Mouse (Mus musculus) heart, embryonic 15.5 days (tissue): ENCODE measurements around the gene Abi1. TPM values are rescaled to one million over a fixed set of nuclear protein-coding genes. Genes with fewer than 3 reads are reported as not detected.

ENCODE experiments used
- ATAC-seq: fragments of 200-750 bp; cut with Nextera tagmentation; replicated peaks from 2 replicates; pipeline ENCODE4 v1.8.0; 2017; ENCODE audit warnings: low read depth, moderate TSS enrichment; ENCODE audit not compliant: insufficient number of reproducible peaks, insufficient read depth, low FRiP score
- H3K27ac ChIP-seq: fragments of 300-500 bp; sonication (generic); 2 replicates; pipeline ENCODE4 v1.5.1; 2015; ENCODE audit warnings: mild to moderate bottlenecking, inconsistent platforms
- H3K27me3 ChIP-seq: fragments of 300-500 bp; sonication (generic); 2 replicates; pipeline ENCODE4 v1.6.1; 2015; ENCODE audit warnings: inconsistent platforms
- H3K36me3 ChIP-seq: fragments of 300-500 bp; sonication (generic); 2 replicates; pipeline ENCODE4 v1.6.1; 2015; ENCODE audit warnings: mild to moderate bottlenecking, inconsistent platforms
- H3K4me1 ChIP-seq: fragments of 300-500 bp; sonication (generic); replicated peaks from 2 replicates; pipeline ENCODE4 v1.6.1; 2015; ENCODE audit warnings: inconsistent platforms
- H3K4me2 ChIP-seq: fragments of 300-500 bp; sonication (generic); 2 replicates; pipeline ENCODE4 v1.6.1; 2015; ENCODE audit warnings: inconsistent platforms, mild to moderate bottlenecking, moderate library complexity
- H3K4me3 ChIP-seq: fragments of 300-500 bp; sonication (generic); 2 replicates; pipeline ENCODE4 v1.5.1; 2015; ENCODE audit warnings: mild to moderate bottlenecking, inconsistent platforms
- H3K9ac ChIP-seq: fragments of 300-500 bp; sonication (generic); 2 replicates; pipeline ENCODE4 v1.6.1; 2015; ENCODE audit warnings: mild to moderate bottlenecking, inconsistent platforms
- H3K9me3 ChIP-seq: fragments of 300-500 bp; sonication (generic); replicated peaks from 2 replicates; pipeline ENCODE4 v1.6.1; 2016; ENCODE audit warnings: inconsistent platforms
- WGBS: fragments of 180-500 bp; shearing (Covaris S2); methylation state at CpG from one replicate; pipeline ENCODE4 v1.1.7; 2015; ENCODE audit warnings: mixed read lengths; 5-methylcytosine and 5-hydroxymethylcytosine counted together
- polyA plus RNA-seq: library from polyadenylated mRNA; unstranded; fragments of >200 nt; fragmentation: Nextera tagmentation; extraction: Ambion mirVana; gene quantifications from 2 replicates; pipeline ENCODE4 v1.2.1, GENCODE M21; 2015

Gene Abi1
- polyA plus RNA-seq, 1 experiment from 2014 or later: 25.2 TPM

DNA sequence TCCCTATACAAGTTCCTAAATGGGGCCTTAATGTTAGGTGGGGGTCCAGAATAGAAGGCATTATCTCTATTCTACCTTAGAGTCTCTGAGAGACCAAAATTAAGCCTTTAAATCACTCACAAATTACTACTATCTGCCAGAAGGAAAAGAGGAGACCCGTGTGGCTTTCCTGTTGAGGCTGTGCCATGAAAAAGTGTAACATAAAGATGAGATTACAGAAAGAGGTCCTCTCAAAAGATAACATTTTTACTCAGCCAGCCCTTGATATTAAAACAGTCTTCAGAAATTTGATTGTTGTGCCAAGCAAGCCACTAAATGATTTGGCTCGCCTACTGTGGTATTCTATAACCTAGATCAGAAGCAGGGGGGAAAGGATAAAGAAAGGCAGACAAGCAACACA is 32.9 kb downstream of the Abi1 start:
- WGBS: 53% methylated on average over 2 of the region's 2 CpGs

DNA sequence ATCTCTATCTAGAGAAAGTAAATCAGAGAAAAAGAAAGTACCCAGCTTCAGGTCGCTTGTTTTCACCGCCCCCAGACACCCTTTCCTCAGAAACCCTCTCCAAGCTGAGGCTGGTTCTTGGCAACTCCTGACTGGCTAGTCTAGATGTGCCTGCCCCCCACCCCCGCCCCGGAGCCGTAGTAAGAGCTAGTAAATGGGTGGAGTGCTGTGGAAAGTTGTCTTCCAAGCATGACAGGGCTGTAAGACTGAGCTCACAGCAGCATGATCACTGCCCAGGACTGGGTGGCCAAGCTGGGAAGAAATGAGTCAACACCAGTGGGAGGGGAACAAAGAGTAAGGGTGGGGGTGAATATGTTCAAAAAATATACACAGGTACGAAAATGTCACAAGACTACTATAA is 33.8 kb downstream of the Abi1 start:
- H3K9me3 ChIP-seq: no peaks in the 10 kb centered on the region
- no peak for ATAC-seq
- no peak overlapping the region for H3K4me2 ChIP-seq
- H3K4me1 ChIP-seq: peaks cover 8% of the 10 kb centered on the region; the same call in 1 of the 2 replicates
- H3K36me3 ChIP-seq: no peaks in the 10 kb centered on the region
- no peak overlapping the region for H3K4me3 ChIP-seq
- no peak overlapping the region for H3K27ac ChIP-seq
- no peaks in the 10 kb centered on the region for H3K27me3 ChIP-seq
- H3K9ac ChIP-seq: no peak overlapping the region
- WGBS: 52% methylated on average over 6 of the region's 6 CpGs

More for the DNA sequence above, 32.9 kb downstream of the Abi1 start:
- Histone ChIP-seq H3K4me1 (peaks cover 8% of the 10 kb centered on the region; the same call in 1 of the 2 replicates), H3K4me2 (no peak overlapping the region), H3K27me3 (no peaks in the 10 kb centered on the region), H3K36me3 (no peaks in the 10 kb centered on the region), H3K9ac (no peak overlapping the region), H3K27ac (no peak overlapping the region), H3K4me3 (no peak overlapping the region), H3K9me3 (no peaks in the 10 kb centered on the region)
- no peak for ATAC-seq

DNA sequence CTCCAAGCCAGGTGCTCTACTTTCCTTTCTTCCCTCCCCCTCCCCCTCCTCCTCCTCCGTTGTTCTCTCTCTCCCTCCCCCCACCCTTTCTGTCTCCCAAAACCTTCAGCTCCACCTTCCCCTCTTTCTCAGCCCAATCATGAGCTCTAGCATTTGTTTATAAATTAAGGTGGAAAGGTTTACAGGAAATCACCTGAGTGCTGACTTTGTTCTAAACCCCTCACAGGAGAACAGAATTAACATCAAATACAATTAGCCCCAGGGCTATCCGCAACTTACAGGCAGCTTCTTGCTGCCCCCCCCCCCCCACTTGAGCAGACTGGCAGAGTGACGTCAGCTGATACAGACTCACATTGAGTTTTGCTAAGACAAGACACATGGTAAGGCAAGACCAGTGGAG is 37.4 kb downstream of the Abi1 start:
- Histone ChIP-seq H3K4me1 (peaks cover 16% of the 10 kb centered on the region), H3K9me3 (no peaks in the 10 kb centered on the region), H3K36me3 (no peaks in the 10 kb centered on the region), H3K27ac (no peak overlapping the region), H3K4me2 (no peak overlapping the region), H3K9ac (no peak overlapping the region), H3K27me3 (no peaks in the 10 kb centered on the region), H3K4me3 (no peak overlapping the region)
- WGBS: 62% methylated on average over 3 of the region's 3 CpGs
- ATAC-seq: no peak; the same call in 1 of the 2 replicates

DNA sequence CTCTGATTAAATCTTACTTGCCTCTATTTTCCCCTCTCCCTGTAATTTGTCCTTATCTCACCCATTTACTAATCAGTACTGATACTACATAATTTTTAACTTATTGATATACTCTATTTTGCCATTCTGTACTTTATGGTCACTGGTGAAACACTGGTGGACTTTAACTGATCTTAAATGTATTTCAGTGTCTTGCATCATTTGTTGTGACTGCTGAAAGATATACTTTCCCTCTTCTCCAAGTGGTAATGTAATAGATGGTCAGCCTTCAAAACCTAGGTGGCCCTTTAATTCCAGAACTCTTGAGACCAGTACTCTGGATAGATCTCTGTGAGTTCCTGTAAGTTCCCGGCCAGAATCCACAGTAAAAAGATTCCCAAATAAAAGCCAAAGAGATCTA is 40.4 kb downstream of the Abi1 start:
- Histone ChIP-seq H3K4me1 (peaks cover 23% of the 10 kb centered on the region), H3K9ac (no peak overlapping the region), H3K36me3 (no peaks in the 10 kb centered on the region), H3K4me3 (no peak overlapping the region), H3K9me3 (no peaks in the 10 kb centered on the region), H3K27me3 (no peaks in the 10 kb centered on the region), H3K4me2 (no peak overlapping the region), H3K27ac (no peak overlapping the region)
- ATAC-seq: no peak
- 62% methylated on average over 1 of the region's 1 CpGs for WGBS

DNA sequence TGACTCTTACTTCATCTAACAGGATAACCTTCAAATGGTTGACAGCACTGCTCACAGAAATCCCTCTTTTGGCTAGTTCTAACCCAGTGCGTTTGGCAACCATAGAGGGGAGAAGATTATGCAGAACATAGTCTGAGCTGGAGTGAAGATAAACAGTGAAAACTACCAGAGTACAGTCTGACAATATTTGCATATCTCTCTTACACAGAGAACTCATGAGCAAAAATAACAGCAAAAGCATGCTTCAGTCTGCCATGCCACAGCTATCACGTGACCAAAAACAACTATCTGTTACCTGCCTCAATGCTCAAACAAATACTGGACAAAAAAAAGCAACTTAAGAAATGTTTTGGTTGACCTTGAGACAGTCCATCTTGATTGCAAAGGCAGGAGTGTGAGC is 41.2 kb downstream of the Abi1 start:
- H3K27me3 ChIP-seq: no peaks in the 10 kb centered on the region
- no peak overlapping the region for H3K4me2 ChIP-seq
- peak overlapping the region; percentile 67 for H3K27ac ChIP-seq
- H3K36me3 ChIP-seq: peaks cover 4% of the 10 kb centered on the region; the same call in 1 of the 2 replicates
- 0 out of 2 replicates have a peak, but pooled peaks have one; percentile 27 for ATAC-seq
- 25% methylated on average over 2 of the region's 2 CpGs for WGBS
- H3K4me3 ChIP-seq: no peak overlapping the region
- peaks cover 23% of the 10 kb centered on the region for H3K4me1 ChIP-seq
- no peaks in the 10 kb centered on the region for H3K9me3 ChIP-seq
- no peak overlapping the region for H3K9ac ChIP-seq

DNA sequence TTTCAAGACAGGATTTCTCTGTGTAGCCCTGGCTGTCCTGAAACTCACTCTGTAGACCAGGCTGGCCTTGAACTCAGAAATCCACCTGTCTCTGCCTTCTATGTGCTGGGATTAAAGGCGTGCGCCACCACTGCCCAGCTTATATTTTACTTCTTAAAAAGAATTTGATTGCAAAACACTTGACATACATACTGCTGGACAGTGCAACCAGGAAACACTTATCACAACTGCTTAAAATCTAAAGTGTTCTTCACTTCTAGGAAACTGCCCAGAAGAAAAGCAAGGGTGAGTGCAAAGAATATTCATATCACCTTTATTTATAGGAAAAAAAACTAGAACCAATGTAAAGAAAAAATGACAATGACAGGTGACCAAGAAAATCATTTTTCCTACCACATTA is 42.0 kb downstream of the Abi1 start:
- H3K27me3 ChIP-seq: no peaks in the 10 kb centered on the region
- peaks cover 7% of the 10 kb centered on the region; the same call in 1 of the 2 replicates for H3K36me3 ChIP-seq
- H3K27ac ChIP-seq: no peak overlapping the region
- peaks cover 21% of the 10 kb centered on the region for H3K4me1 ChIP-seq
- no peak for ATAC-seq
- WGBS: 81% methylated on average over 2 of the region's 2 CpGs
- H3K4me3 ChIP-seq: no peak overlapping the region
- H3K9ac ChIP-seq: no peak overlapping the region
- no peak overlapping the region for H3K4me2 ChIP-seq
- no peaks in the 10 kb centered on the region for H3K9me3 ChIP-seq

DNA sequence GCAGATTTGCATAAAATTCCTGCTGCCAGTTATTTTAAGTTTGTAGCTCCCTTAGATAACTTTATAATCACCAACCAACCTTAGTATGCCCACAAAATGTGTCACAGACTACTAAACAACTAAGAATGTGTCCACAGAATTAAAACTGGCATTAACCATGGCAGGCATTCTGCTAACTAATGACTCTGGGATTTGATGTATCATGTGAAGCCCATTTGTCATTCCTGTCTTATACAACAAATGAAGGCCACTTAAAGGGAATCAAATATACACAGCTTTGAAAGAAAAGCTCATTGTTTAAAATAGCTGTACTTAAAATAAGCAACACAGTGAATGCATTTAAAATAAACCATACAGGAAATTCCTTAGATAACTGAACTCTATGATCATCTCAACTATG is 44.0 kb downstream of the Abi1 start:
- Histone ChIP-seq H3K27ac (no peak overlapping the region), H3K4me3 (no peak overlapping the region), H3K9ac (no peak overlapping the region), H3K27me3 (no peaks in the 10 kb centered on the region), H3K36me3 (peaks cover 7% of the 10 kb centered on the region; the same call in 1 of the 2 replicates), H3K4me1 (peaks cover 21% of the 10 kb centered on the region), H3K4me2 (no peak overlapping the region), H3K9me3 (no peaks in the 10 kb centered on the region)
- ATAC-seq: no peak

DNA sequence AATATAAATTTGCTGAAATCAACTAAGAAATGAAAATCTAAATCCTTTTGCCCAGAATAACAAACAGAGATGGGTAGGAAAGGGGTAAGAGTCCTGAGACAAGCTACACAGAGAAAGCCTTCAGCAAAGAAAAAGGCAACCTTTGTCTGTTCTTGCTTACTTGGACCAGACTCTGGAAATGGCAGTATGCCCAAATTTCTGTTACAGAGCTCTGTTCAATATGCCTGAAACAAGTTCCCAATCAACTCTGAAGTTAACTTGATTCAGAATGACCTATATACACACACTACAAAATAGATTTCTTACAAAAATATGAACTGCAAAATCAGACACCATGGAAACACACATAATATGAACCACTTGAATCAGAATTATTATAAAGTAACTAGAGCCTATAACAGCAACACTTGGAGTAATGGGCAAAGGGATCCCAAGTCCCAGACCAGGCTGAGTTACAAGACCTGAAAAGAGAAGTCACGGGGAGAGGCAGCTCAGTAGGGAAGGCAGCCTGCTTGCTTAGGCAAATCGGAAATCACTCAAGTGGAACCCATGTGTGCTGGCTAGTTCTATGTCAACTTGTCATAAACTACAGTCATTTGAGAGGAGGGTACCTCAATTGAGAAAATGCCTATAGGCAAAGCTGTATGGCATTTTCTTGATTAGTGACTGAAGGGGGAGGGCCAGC is 53.9 kb downstream of the Abi1 start:
- no peaks in the 10 kb centered on the region for H3K4me1 ChIP-seq
- no peak overlapping the region for H3K4me3 ChIP-seq
- 67% methylated on average over 2 of the region's 2 CpGs for WGBS
- no peaks in the 10 kb centered on the region for H3K27me3 ChIP-seq
- ATAC-seq: no peak
- H3K4me2 ChIP-seq: no peak overlapping the region
- H3K36me3 ChIP-seq: no peaks in the 10 kb centered on the region
- no peaks in the 10 kb centered on the region for H3K9me3 ChIP-seq
- no peak overlapping the region for H3K9ac ChIP-seq
- H3K27ac ChIP-seq: 0 out of 2 replicates have a peak overlapping the region, but pooled peaks have one; percentile 28

DNA sequence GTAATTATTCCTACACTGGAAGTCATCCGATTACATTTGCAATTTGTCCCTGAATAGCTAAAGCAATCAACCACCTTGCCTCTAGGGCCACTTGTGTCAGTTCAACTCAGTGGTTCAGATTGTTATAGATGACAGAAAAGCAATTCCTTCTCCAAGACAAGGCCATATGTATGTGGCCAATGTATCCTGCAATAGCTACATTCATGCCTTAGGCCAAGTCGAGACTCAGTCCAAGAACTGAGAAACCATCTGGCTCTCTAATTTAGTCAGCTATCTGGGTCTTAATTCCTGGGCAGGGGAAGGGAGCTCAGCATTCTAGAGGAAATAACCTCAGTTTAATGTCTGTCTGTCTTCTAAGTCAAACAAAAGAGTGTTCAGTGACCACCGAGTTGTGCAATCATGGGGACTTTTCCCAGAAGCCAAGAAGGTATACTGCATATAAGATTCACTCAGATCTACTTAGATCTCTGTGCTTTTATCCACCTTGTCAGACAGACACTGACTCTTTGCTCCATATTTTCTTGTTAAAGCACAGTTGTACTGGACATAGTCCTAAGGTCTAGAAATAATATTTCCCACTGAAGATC is 62.6 kb downstream of the Abi1 start:
- H3K4me2 ChIP-seq: no peak overlapping the region
- H3K36me3 ChIP-seq: no peaks in the 10 kb centered on the region
- WGBS: 70% methylated on average over 3 of the region's 3 CpGs
- H3K9ac ChIP-seq: no peak overlapping the region
- H3K4me3 ChIP-seq: no peak overlapping the region
- H3K27me3 ChIP-seq: no peaks in the 10 kb centered on the region
- H3K27ac ChIP-seq: no peak overlapping the region
- no peak for ATAC-seq
- no peaks in the 10 kb centered on the region for H3K9me3 ChIP-seq
- no peaks in the 10 kb centered on the region for H3K4me1 ChIP-seq

DNA sequence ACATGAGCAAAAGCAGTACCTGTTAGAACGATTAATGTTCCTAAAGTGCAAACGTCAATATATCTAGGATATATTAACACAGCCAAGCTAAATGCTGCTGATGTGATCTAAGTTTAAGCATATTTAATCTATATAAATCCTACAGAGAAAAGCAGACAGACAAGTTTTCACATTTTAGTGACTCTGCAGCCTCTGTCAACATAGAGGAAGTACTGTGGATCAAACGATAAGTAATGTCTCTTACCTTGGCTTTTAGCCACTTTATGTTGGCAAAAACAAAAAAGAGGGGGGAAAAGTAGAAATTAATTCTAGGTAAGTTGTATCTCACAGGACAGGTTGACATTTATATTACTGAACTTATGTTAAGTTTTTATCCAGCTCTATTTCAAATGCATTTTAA is 77.1 kb downstream of the Abi1 start:
- Histone ChIP-seq H3K9me3 (no peaks in the 10 kb centered on the region), H3K27ac (no peak overlapping the region), H3K4me3 (no peak overlapping the region), H3K9ac (no peak overlapping the region), H3K4me2 (no peak overlapping the region), H3K36me3 (no peaks in the 10 kb centered on the region; the same call in 1 of the 2 replicates), H3K27me3 (no peaks in the 10 kb centered on the region), H3K4me1 (no peaks in the 10 kb centered on the region)
- no peak for ATAC-seq
- WGBS: 81% methylated on average over 3 of the region's 3 CpGs

DNA sequence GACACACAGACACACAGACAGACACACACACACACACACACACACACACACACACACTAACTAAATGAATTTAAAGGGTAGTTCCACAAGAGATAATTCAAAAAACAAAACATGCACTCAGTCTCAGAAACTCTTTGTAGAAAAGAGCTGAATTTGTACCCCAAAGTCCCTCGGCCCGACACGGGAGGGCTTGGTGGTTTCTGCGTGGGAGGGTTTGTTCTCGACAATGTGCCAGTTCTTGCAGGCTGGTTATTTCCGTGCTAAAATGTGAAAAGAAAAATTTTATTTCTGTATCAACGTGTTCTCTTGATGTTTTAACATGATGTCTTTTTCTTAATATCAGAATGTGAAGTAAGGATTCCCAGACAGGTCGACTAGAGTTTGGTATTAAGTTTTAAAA is 77.8 kb downstream of the Abi1 start:
- no peak overlapping the region for H3K27ac ChIP-seq
- no peaks in the 10 kb centered on the region for H3K27me3 ChIP-seq
- no peaks in the 10 kb centered on the region for H3K9me3 ChIP-seq
- no peak overlapping the region for H3K4me2 ChIP-seq
- H3K36me3 ChIP-seq: no peaks in the 10 kb centered on the region; the same call in 1 of the 2 replicates
- WGBS: 91% methylated on average over 8 of the region's 8 CpGs
- no peak overlapping the region for H3K9ac ChIP-seq
- no peak overlapping the region for H3K4me3 ChIP-seq
- H3K4me1 ChIP-seq: no peaks in the 10 kb centered on the region
- ATAC-seq: no peak

DNA sequence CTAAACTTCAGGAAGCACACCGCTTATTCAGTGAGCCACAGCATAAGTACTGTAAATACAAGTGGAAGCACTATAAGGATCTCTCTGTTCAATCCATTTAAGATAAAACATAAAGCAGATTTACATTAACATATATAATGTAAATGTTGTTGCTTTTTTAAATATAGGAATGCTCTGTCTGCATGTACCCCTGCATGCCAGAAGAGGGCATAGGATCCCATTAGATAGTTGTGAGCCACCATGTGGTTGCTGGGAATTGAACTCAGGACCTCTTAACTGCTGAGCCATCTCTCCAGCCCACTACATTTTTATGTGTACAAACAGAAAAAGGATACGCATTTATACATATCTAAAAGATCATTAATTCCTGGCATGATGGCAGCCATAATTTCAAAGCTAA is 78.4 kb downstream of the Abi1 start:
- H3K4me2 ChIP-seq: no peak overlapping the region
- no peak overlapping the region for H3K27ac ChIP-seq
- no peaks in the 10 kb centered on the region for H3K4me1 ChIP-seq
- H3K27me3 ChIP-seq: no peaks in the 10 kb centered on the region
- no peak overlapping the region for H3K9ac ChIP-seq
- H3K36me3 ChIP-seq: no peaks in the 10 kb centered on the region; the same call in 1 of the 2 replicates
- H3K4me3 ChIP-seq: no peak overlapping the region
- no peak for ATAC-seq
- no peaks in the 10 kb centered on the region for H3K9me3 ChIP-seq
- 94% methylated on average over 2 of the region's 2 CpGs for WGBS
